10 mouse cellular contexts compared by ENCODE assay signal in the genomic region with DNA sequence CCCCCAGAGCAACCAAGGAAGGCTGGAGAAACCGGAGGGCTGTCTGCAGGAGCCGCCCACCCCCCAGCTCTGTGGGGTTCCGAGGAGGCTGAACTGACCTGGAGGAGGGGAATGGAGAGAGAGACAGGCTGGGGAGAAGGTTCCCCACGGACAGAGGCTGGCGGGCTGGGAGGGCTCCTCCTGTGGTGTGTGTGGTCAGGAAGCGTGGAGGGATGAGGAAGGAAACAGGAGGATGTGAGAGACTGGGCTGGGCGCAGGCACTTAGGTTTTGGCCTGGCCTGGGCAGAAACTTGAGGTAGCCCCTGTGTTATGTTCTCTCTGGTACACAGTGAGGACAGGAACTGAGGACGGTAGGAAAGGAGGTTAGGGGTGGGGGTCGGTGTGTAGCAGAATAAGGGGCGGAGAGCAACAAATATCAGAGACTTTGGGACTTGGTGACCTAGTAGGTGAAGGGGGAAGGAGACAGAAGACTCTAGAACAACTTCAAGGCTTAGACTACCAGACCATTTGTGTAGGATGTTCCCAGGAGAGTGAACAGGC. TPM values are rescaled to one million over a fixed set of nuclear protein-coding genes. Genes with fewer than 3 reads are reported as not detected.
DNase-seq lines count a peak whose midpoint lies in the region; ATAC-seq lines count a peak whose summit lies in the region.
"Had no signal": no experiment of that assay in that cellular context is flagged by ENCODE, and none has a peak within 500 bp of the region (broad histone marks: within the 10 kb centered on the region; RNA-seq: fewer than 3 reads in every experiment).

No protein-coding gene starts in this region.

- 0 out of 2 replicates have a peak overlapping the region, but pooled peaks have one; percentile 4 for H3K4me2 ChIP-seq in kidney, embryonic 16.5 days (replicated peaks; ENCODE audit: low read depth, low read length)

- H3K9me3 ChIP-seq in kidney, embryonic 16.5 days (ENCODE audit: low read length): no peaks in the 10 kb centered on the region

- WGBS in kidney, embryonic 16.5 days: 44% methylated on average over 10 of the region's 10 CpGs

- H3K27me3 ChIP-seq in kidney, embryonic 16.5 days (ENCODE audit: insufficient read depth, low read length): no peaks in the 10 kb centered on the region
- H3K27me3 ChIP-seq: Patski had no signal

- H3K9ac ChIP-seq in kidney, embryonic 16.5 days (replicated peaks; ENCODE audit: low read length): no peak overlapping the region; the same call in 1 of the 2 replicates

- no peak for DNase-seq in kidney, adult 8-10 months
- no peak for DNase-seq in left cerebral cortex, adult 8-10 months (ENCODE audit: low spot score in 2 of 2)
- DNase-seq in right cerebral cortex, postnatal 36 days (ENCODE audit: low spot score in 2 of 2): no peak
- DNase-seq in urinary bladder, adult 2 months (ENCODE audit: low spot score): no peak
- DNase-seq: gastrocnemius, postnatal 14 days had no signal

- H3K36me3 ChIP-seq in kidney, embryonic 16.5 days (ENCODE audit: insufficient read depth, low read length): no peaks in the 10 kb centered on the region

- no peak for ATAC-seq in kidney, embryonic 16.5 days (ENCODE audit: low FRiP score, low TSS enrichment)
- peak; percentile 24 to 43; a peak in 3 of 4 replicates for ATAC-seq in hematopoietic stem cell, adult 5-6 weeks (replicated peaks in 1 of 2; ENCODE audit: insufficient read depth in 1 of 2, low FRiP score in 2 of 2, low TSS enrichment in 1 of 2, low read depth in 1 of 2, poor library complexity in 2 of 2, severe bottlenecking in 2 of 2)
- peak; percentile 37 for ATAC-seq in megakaryocyte progenitor cell, adult 5-6 weeks (replicated peaks; ENCODE audit: poor library complexity)
- ATAC-seq: Patski had no signal

- H3K4me3 ChIP-seq in kidney, embryonic 16.5 days (ENCODE audit: low read length): no peak overlapping the region
- H3K4me3 ChIP-seq in brown adipose tissue, adult 24 weeks (ENCODE audit: insufficient read depth, low read depth, low read length): no peak overlapping the region

- peaks cover 28% of the 10 kb centered on the region for H3K4me1 ChIP-seq in kidney, embryonic 16.5 days (ENCODE audit: insufficient read depth, low read length)
- H3K4me1 ChIP-seq in brown adipose tissue, adult 24 weeks (ENCODE audit: control insufficient read depth, insufficient read depth, insufficient read length, low read length): peaks cover 17% of the 10 kb centered on the region

- peak overlapping the region; percentile 70 for H3K27ac ChIP-seq in kidney, embryonic 16.5 days (ENCODE audit: low read length)
- H3K27ac ChIP-seq in brown adipose tissue, adult 24 weeks (replicated peaks; ENCODE audit: low read depth, low read length): peak overlapping the region; percentile 73

RNA-seq across cellular contexts. Expression of gene Arhgap23, which starts 2.5 kb away (rescaled TPM):
- 6.0 and 6.2 TPM in 2 replicates for polyA plus RNA-seq in kidney, embryonic 16.5 days (2015; fragmentation: Nextera tagmentation; extraction: Ambion mirVana)
- 5.5 and 6.7 TPM in 2 replicates for polyA plus RNA-seq in brown adipose tissue, adult 24 weeks (2012; ENCODE audit: insufficient read depth, insufficient read length, missing spikeins)
- 7.3 and 11.4 TPM in 2 replicates for total RNA-seq in hematopoietic stem cell, adult 5-6 weeks (2017)
- total RNA-seq in megakaryocyte progenitor cell, adult 5-6 weeks (2015): 6.3 and 8.0 TPM in 2 replicates
- total RNA-seq in megakaryocyte progenitor cell, adult 5-6 weeks (2017): 5.6 and 6.1 TPM in 2 replicates
- total RNA-seq in left cerebral cortex, adult 8-10 months (2022): 10 to 100 TPM; 72.5 to 74.5 (median 73.4) TPM
- polyA plus RNA-seq in urinary bladder, adult 2 months (2012; rRNA removed): 26.0 and 33.0 TPM in 2 replicates

RNA-seq across cellular contexts. Expression of gene Socs7, which starts 50.5 kb away (rescaled TPM):
- 3.4 and 3.5 TPM in 2 replicates for polyA plus RNA-seq in kidney, embryonic 16.5 days (2015; fragmentation: Nextera tagmentation; extraction: Ambion mirVana)
- polyA plus RNA-seq in brown adipose tissue, adult 24 weeks (2012; ENCODE audit: insufficient read depth, insufficient read length, missing spikeins): 5.7 and 6.3 TPM in 2 replicates
- total RNA-seq in hematopoietic stem cell, adult 5-6 weeks (2017): 12.8 and 13.6 TPM in 2 replicates
- total RNA-seq in megakaryocyte progenitor cell, adult 5-6 weeks (2015): 5.3 and 7.2 TPM in 2 replicates
- 10.2 and 11.0 TPM in 2 replicates for total RNA-seq in megakaryocyte progenitor cell, adult 5-6 weeks (2017)
- total RNA-seq in left cerebral cortex, adult 8-10 months (2022): 10 to 100 TPM; 70.3 to 77.2 (median 75.1) TPM
- polyA plus RNA-seq in urinary bladder, adult 2 months (2012; rRNA removed): 9.1 and 9.7 TPM in 2 replicates
